Mouse (Mus musculus): ENCODE results near the gene Layn. TPM values are rescaled to one million over a fixed set of nuclear protein-coding genes. Genes with fewer than 3 reads are reported as not detected.
A peak's percentile ranks its signal among the peaks of the same experiment; 100 is the strongest.

The Layn gene
- 5.4 and 7.3 TPM in 2 replicates for polyA plus RNA-seq (2014; fragmentation: Nextera tagmentation; extraction: Ambion mirVana)

DNA sequence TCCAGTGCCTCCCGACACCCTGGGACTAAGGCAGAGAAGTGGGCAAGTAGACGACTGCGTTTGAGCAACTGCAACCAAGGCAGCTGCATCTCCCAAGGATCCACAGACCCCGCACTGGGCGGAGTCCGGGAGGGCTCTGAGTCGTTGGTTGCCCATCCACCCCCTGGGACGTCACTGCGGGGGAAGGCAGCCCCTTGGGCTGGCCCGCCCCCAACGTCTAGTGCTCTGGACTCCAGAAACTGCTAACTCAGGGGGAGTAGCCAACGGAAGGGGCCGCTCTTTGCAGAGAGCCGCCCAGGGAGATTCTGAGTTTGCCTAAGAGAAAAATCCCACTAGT lies at the start of gene Layn:
TSS of gene Layn (minus strand) at position 116 of the 337 bp plus-strand sequence.
- WGBS: 0% methylated on average over 14 of the region's 14 CpGs
- Histone ChIP-seq H3K27me3 (ENCODE audit: insufficient read depth, low read length) (no peaks in the 10 kb centered on the region), H3K9me3 (ENCODE audit: low read depth, low read length) (no peaks in the 10 kb centered on the region), H3K4me3 (ENCODE audit: low read depth, low read length) (peak within 1 kb of the TSS; percentile 51), H3K9ac (peak within 1 kb of the TSS; percentile 59), H3K4me2 (peak within 1 kb of the TSS; percentile 93), H3K4me1 (ENCODE audit: insufficient read depth) (peaks cover 8% of the 10 kb centered on the region; the same call in 1 of the 2 replicates), H3K36me3 (ENCODE audit: insufficient read depth) (no peaks in the 10 kb centered on the region), H3K27ac (ENCODE audit: low read depth) (no peak within 1 kb of the TSS; the same call in 1 of the 2 replicates)
- peak; percentile 98 for DNase-seq
- TF ChIP-seq CTCF (IDR thresholded peaks at IDR 0.05; ENCODE audit: low read depth): no peak; the same call in 1 of the 2 replicates
- peak; percentile 99 for ATAC-seq (ENCODE audit: insufficient read depth)

DNA sequence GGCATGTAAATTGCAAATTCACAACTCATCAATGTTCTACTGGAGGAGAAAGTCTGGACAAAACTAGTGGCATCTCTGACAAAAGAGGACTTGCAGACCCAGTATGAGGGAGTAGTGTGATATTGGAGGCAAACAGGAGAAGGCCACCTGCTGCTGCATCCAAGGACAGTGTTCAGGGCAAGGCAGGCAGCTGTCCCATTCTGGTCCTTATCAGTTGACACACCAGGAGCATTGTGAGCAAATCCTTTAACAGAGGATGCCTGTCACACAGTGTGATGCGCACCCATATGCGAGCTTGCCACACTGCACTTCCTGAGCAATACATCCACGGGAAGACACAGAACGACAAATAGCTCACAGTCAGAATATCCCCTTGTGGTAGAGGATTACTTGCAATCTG lies 37.9 kb upstream of the Layn start:
- no peak overlapping the region for H3K4me3 ChIP-seq (ENCODE audit: low read depth, low read length)
- DNase-seq (no peak), ATAC-seq (ENCODE audit: insufficient read depth) (no peak)
- no peak overlapping the region for H3K27ac ChIP-seq (ENCODE audit: low read depth)
- no peak overlapping the region for H3K4me2 ChIP-seq
- H3K27me3 ChIP-seq (ENCODE audit: insufficient read depth, low read length): no peaks in the 10 kb centered on the region
- H3K36me3 ChIP-seq (ENCODE audit: insufficient read depth): no peaks in the 10 kb centered on the region
- 72% methylated on average over 4 of the region's 4 CpGs for WGBS
- no peak for TF ChIP-seq CTCF (IDR thresholded peaks at IDR 0.05; ENCODE audit: low read depth)
- no peak overlapping the region for H3K9ac ChIP-seq
- H3K9me3 ChIP-seq (ENCODE audit: low read depth, low read length): no peaks in the 10 kb centered on the region
- no peaks in the 10 kb centered on the region for H3K4me1 ChIP-seq (ENCODE audit: insufficient read depth)

DNA sequence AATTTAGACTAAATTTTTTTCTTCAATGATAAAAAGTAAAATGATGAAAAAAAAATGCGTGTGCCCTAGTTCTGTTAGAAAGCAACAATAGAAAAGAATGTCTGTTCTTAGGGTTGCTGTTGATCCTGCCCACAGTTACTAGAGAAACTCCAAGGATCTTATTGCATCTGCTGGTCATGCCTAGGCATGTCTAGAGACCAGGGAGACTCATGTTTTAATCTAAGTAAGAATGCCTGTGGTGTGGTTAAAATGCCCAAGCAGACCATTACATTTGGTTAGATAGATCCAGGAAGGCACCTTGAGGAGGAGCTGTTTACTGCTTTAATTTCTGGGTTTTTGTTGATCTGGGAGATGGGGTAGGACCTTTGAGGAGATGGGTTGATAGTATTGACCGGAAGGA lies 28.9 kb upstream of the Layn start:
- no peak overlapping the region for H3K4me2 ChIP-seq
- no peak overlapping the region for H3K9ac ChIP-seq
- DNase-seq (no peak), ATAC-seq (ENCODE audit: insufficient read depth) (no peak)
- H3K27me3 ChIP-seq (ENCODE audit: insufficient read depth, low read length): peaks cover 8% of the 10 kb centered on the region; the same call in 1 of the 2 replicates
- H3K27ac ChIP-seq (ENCODE audit: low read depth): no peak overlapping the region
- 63% methylated on average over 2 of the region's 2 CpGs for WGBS
- H3K4me1 ChIP-seq (ENCODE audit: insufficient read depth): no peaks in the 10 kb centered on the region; the same call in 1 of the 2 replicates
- no peak for TF ChIP-seq CTCF (IDR thresholded peaks at IDR 0.05; ENCODE audit: low read depth)
- no peak overlapping the region for H3K4me3 ChIP-seq (ENCODE audit: low read depth, low read length)
- H3K9me3 ChIP-seq (ENCODE audit: low read depth, low read length): no peaks in the 10 kb centered on the region
- no peaks in the 10 kb centered on the region for H3K36me3 ChIP-seq (ENCODE audit: insufficient read depth)

DNA sequence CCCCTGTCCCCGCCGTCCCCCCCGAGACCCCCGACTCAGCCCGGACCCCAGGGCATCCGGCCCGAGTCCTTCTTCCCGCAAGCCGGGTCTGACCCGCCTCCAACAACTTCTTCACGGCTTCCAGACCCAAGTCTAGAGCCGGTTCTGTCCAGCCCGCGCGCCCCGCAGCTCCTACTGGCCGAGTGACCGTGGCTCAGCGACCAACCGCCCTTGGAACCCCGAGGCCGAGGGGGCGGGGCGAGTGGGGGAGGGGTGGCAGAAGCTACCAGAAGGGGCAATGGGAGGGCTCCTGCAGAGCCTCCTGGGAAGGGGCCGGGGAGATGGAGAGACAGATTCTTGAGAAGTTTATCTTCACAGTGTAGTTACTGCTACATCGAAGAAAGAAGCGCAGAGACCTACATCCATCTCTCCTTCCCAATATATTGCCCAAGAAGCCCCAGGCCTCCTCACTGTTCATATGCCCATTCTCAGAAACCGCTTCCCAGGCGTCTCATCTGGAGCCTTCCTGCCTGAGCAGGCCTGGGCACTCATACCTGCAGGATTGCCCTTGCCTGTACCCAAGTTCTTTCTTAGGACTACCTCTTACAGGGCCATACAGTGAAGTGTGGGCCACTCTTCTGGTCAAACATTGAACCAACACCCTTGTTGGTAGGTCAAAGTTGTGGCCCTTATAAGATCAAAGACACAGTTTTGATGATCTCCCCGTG lies 27.1 kb upstream of the Layn start:
- H3K4me1 ChIP-seq (ENCODE audit: insufficient read depth): no peaks in the 10 kb centered on the region; the same call in 1 of the 2 replicates
- ATAC-seq (ENCODE audit: insufficient read depth) (peak; percentile 73), DNase-seq (peak; percentile 67)
- peaks cover 8% of the 10 kb centered on the region; the same call in 1 of the 2 replicates for H3K27me3 ChIP-seq (ENCODE audit: insufficient read depth, low read length)
- no peak overlapping the region for H3K27ac ChIP-seq (ENCODE audit: low read depth)
- no peaks in the 10 kb centered on the region for H3K36me3 ChIP-seq (ENCODE audit: insufficient read depth)
- 12% methylated on average over 30 of the region's 30 CpGs for WGBS
- peak overlapping the region; percentile 99 for H3K4me2 ChIP-seq
- H3K9me3 ChIP-seq (ENCODE audit: low read depth, low read length): no peaks in the 10 kb centered on the region
- peak overlapping the region; percentile 56 for H3K4me3 ChIP-seq (ENCODE audit: low read depth, low read length)
- no peak for TF ChIP-seq CTCF (IDR thresholded peaks at IDR 0.05; ENCODE audit: low read depth)
- peak overlapping the region; percentile 66 for H3K9ac ChIP-seq

DNA sequence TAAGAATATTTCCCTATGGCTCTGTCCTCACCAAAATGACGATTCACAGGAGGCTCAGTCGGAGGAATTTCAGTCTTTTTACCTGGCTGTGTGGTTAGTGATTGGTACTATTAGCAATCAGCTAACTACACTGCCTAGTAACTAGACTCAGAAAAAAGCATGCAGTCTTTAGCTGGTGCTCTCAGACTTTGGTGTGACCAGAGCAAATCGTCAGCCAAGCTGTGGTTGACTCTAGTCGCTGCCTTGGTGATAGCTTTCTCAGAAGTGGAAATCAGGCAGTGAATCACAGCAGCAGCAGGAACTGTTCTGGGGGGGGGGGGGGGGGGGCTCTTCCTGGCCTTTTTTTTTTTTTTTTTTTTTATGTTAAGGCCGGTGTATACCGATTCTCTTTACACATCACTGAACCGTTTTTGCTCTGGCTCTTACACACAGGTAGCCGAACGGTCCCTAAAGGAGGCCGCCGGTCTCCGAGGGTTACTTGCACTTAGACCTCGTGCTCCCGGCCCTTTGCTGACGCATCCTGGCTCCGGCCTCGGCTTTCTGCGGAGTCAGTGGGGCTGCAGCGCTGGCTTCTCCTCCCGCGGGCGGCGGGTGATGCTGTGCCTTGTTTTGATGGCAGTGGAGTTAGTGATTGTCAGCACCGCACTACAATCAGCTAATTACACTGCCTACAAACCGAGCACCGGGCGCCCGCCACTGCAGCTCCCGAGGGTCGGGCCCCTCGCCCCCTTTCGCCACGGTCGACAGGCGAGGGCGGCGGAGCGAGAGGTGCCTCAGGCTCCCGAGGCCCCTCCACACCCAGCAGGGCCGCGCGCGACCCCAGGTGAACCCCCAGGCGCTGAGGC lies 26.3 kb upstream of the Layn start:
- TF ChIP-seq CTCF (IDR thresholded peaks at IDR 0.05; ENCODE audit: low read depth): no peak
- Histone ChIP-seq H3K9me3 (ENCODE audit: low read depth, low read length) (no peaks in the 10 kb centered on the region), H3K27me3 (ENCODE audit: insufficient read depth, low read length) (peaks cover 8% of the 10 kb centered on the region; the same call in 1 of the 2 replicates), H3K36me3 (ENCODE audit: insufficient read depth) (no peaks in the 10 kb centered on the region), H3K4me3 (ENCODE audit: low read depth, low read length) (peak overlapping the region; percentile 56), H3K9ac (peak overlapping the region; percentile 66), H3K4me2 (peak overlapping the region; percentile 99), H3K4me1 (ENCODE audit: insufficient read depth) (no peaks in the 10 kb centered on the region; the same call in 1 of the 2 replicates), H3K27ac (ENCODE audit: low read depth) (no peak overlapping the region)
- 2% methylated on average over 44 of the region's 44 CpGs for WGBS
- DNase-seq: peak; percentile 73
- peak; percentile 71 for ATAC-seq (ENCODE audit: insufficient read depth)

DNA sequence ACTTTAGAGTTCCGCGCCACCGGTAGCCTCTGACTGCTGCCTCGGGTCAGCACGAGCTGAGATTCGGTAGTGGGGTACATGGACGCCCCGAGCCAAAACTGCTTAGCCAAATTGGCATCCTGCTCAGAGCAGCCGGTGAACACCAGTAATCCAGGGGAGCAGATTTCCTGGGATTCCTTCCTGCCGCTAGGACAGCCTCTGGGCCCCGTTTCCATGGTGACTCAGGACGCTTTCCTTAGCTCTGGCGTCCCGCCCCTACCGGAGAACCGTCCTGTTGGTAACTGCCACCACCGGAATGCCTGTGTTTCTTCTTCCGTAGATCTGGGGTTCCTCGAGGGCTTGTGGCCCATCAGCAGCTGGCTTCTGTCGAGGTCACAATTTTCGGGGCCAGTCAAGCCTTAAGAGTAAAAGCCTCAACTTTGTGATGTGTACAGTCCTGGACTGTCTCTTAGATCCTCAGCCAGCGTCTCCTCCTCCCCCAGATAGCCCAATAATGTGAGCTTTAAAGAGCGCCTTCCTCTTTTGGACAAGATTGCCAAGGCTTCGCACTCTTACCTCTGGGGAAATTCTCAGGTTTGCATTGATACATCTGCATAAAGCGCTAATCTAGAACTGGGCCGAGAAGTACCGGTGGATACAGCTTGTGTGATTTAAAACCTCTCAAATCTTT lies 25.0 kb upstream of the Layn start, which contains the start of gene 4833427G06Rik:
TSS of gene 4833427G06Rik (minus strand) at position 323 of the 670 bp plus-strand sequence.
- no peaks in the 10 kb centered on the region for H3K36me3 ChIP-seq (ENCODE audit: insufficient read depth)
- H3K27me3 ChIP-seq (ENCODE audit: insufficient read depth, low read length): peaks cover 8% of the 10 kb centered on the region; the same call in 1 of the 2 replicates
- ATAC-seq (ENCODE audit: insufficient read depth) (peak; percentile 72), DNase-seq (peak; percentile 87)
- H3K4me2 ChIP-seq: peak within 1 kb of the TSS; percentile 99
- H3K4me3 ChIP-seq (ENCODE audit: low read depth, low read length): peak within 1 kb of the TSS; percentile 56
- no peaks in the 10 kb centered on the region for H3K9me3 ChIP-seq (ENCODE audit: low read depth, low read length)
- TF ChIP-seq CTCF (IDR thresholded peaks at IDR 0.05; ENCODE audit: low read depth): peak; percentile 27; the same call in 1 of the 2 replicates
- H3K27ac ChIP-seq (ENCODE audit: low read depth): no peak within 1 kb of the TSS
- H3K9ac ChIP-seq: no peak within 1 kb of the TSS; the same call in 1 of the 2 replicates
- no peaks in the 10 kb centered on the region; the same call in 1 of the 2 replicates for H3K4me1 ChIP-seq (ENCODE audit: insufficient read depth)
- WGBS: 9% methylated on average over 27 of the region's 27 CpGs
